Mouse (Mus musculus): Measurements from ENCODE around the gene Rnf10.

GRCm38 (mm10) chr5:115273549-115274135, 944 bp upstream of the Rnf10 start:
- TF ChIP-seq MYOG (IDR thresholded peaks at IDR 0.05; ENCODE audit: control insufficient read depth, extremely low read depth, insufficient read length), result no peak
- TF ChIP-seq CTCF (IDR thresholded peaks at IDR 0.05; ENCODE audit: control insufficient read depth, insufficient read depth, insufficient read length), result no peak
- no peak for TF ChIP-seq USF1 (IDR thresholded peaks at IDR 0.05; ENCODE audit: low read depth)
- no peak for TF ChIP-seq MYOD1 (IDR thresholded peaks at IDR 0.05; ENCODE audit: control insufficient read depth, insufficient read length, low read depth)
- TF ChIP-seq CEBPB (IDR thresholded peaks at IDR 0.05; ENCODE audit: low read depth), result no peak
- no peak for TF ChIP-seq MAX (IDR thresholded peaks at IDR 0.05)
- no peak for TF ChIP-seq FOSL1 (IDR thresholded peaks at IDR 0.05; ENCODE audit: insufficient read depth, low read length, poor library complexity, severe bottlenecking)

Measured in C2C12 (cell line).